ENCODE assay signal across 7 mouse cellular contexts in the genomic region with DNA sequence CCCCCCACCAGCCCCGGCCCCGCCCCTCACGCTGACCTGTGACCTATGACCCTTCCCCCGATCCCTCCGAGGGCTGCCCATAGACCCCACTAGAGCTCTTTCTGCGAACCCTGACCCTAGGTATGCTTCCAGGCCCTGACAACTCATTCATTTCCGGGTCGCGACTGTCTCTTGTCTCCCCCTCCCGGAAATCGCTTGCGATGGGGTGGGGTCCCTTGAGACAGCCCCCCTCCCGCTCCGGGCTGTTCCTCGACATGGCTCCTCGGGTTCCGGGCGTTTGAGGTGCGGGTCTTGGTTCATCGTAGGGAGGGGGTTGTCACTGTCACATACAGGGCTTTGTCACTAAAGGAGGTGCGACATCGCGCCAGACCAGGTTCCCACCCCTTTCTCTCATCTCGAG. TPM values are rescaled to one million over a fixed set of nuclear protein-coding genes. Genes with fewer than 3 reads are reported as not detected.
DNase-seq lines count a peak whose midpoint lies in the region; ATAC-seq and TF ChIP-seq lines count a peak whose summit lies in the region.

No protein-coding gene starts in this region.

- H3K4me3 ChIP-seq in ES-Bruce4 (ENCODE audit: low read depth, low read length) = peak overlapping the region; percentile 79
- H3K4me3 ChIP-seq in embryonic facial prominence, embryonic 12.5 days = peak overlapping the region; percentile 90
- peak overlapping the region; percentile 84 for H3K4me3 ChIP-seq in hindbrain, embryonic 11.5 days (ENCODE audit: low read depth, low read length)
- H3K4me3 ChIP-seq in midbrain, embryonic 11.5 days (ENCODE audit: low read depth, low read length) = peak overlapping the region; percentile 80

- TF ChIP-seq CTCF in ES-Bruce4 (IDR thresholded peaks at IDR 0.05; ENCODE audit: low read depth, low read length) = no peak

- under 1% methylated on average over 24 of the region's 24 CpGs for WGBS in embryonic facial prominence, embryonic 12.5 days
- 2% methylated on average over 24 of the region's 24 CpGs for WGBS in hindbrain, embryonic 11.5 days
- 1% methylated on average over 23 of the region's 24 CpGs for WGBS in midbrain, embryonic 11.5 days

- H3K4me1 ChIP-seq in ES-Bruce4 (ENCODE audit: control insufficient read depth, insufficient read depth, low read length) = peaks cover 2% of the 10 kb centered on the region
- peaks cover 18% of the 10 kb centered on the region for H3K4me1 ChIP-seq in embryonic facial prominence, embryonic 12.5 days
- peaks cover 6% of the 10 kb centered on the region; the same call in 1 of the 2 replicates for H3K4me1 ChIP-seq in hindbrain, embryonic 11.5 days (replicated peaks; ENCODE audit: control insufficient read depth, insufficient read depth, low read length)
- peaks cover 18% of the 10 kb centered on the region for H3K4me1 ChIP-seq in midbrain, embryonic 11.5 days (ENCODE audit: control insufficient read depth, insufficient read depth, low read length)

- peak overlapping the region; percentile 88 for H3K9ac ChIP-seq in ES-Bruce4 (ENCODE audit: low read depth, poor library complexity, severe bottlenecking)
- peak overlapping the region; percentile 85 for H3K9ac ChIP-seq in embryonic facial prominence, embryonic 12.5 days
- peak overlapping the region; percentile 75 for H3K9ac ChIP-seq in hindbrain, embryonic 11.5 days (ENCODE audit: low read depth, low read length)
- peak overlapping the region; percentile 69 for H3K9ac ChIP-seq in midbrain, embryonic 11.5 days (ENCODE audit: low read length)

- TF ChIP-seq EP300 in ES-Bruce4 (IDR thresholded peaks at IDR 0.05; ENCODE audit: insufficient read depth, low read depth, low read length) = no peak

- peak; percentile 42 for DNase-seq in 416B (ENCODE audit: low read depth)
- peak; percentile 77 for DNase-seq in hindbrain, embryonic 11.5 days (ENCODE audit: low spot score)
- DNase-seq in left cerebral cortex, postnatal 36 days (ENCODE audit: low spot score in 2 of 2) = peak; percentile 47 to 51
- peak; percentile 94 for DNase-seq in midbrain, embryonic 11.5 days (ENCODE audit: low spot score, missing footprints)
- DNase-seq in splenic B cell, adult 2 months (ENCODE audit: low read depth, low spot score) = peak; percentile 68

- TF ChIP-seq POLR2A in ES-Bruce4 (IDR thresholded peaks at IDR 0.05; ENCODE audit: insufficient read depth, low read length) = no peak

- H3K27me3 ChIP-seq in ES-Bruce4 (ENCODE audit: control insufficient read depth, insufficient read depth, low read length, poor library complexity, severe bottlenecking) = no peaks in the 10 kb centered on the region
- no peaks in the 10 kb centered on the region for H3K27me3 ChIP-seq in embryonic facial prominence, embryonic 12.5 days
- H3K27me3 ChIP-seq in hindbrain, embryonic 11.5 days (ENCODE audit: control insufficient read depth, insufficient read depth, low read length) = no peaks in the 10 kb centered on the region
- no peaks in the 10 kb centered on the region for H3K27me3 ChIP-seq in midbrain, embryonic 11.5 days (ENCODE audit: control insufficient read depth, insufficient read depth, low read length)
- H3K27me3 ChIP-seq in splenic B cell, adult 2 months (ENCODE audit: control insufficient read depth, insufficient read depth, low read length, poor library complexity, severe bottlenecking) = no peaks in the 10 kb centered on the region

- peaks cover 7% of the 10 kb centered on the region for H3K36me3 ChIP-seq in ES-Bruce4 (ENCODE audit: control insufficient read depth, insufficient read depth, low read length, poor library complexity, severe bottlenecking)
- H3K36me3 ChIP-seq in embryonic facial prominence, embryonic 12.5 days = peaks cover 38% of the 10 kb centered on the region
- H3K36me3 ChIP-seq in hindbrain, embryonic 11.5 days (ENCODE audit: control insufficient read depth, insufficient read depth, low read length) = peaks cover 4% of the 10 kb centered on the region; the same call in 1 of the 2 replicates
- H3K36me3 ChIP-seq in midbrain, embryonic 11.5 days (ENCODE audit: control insufficient read depth, insufficient read depth, low read length) = peaks cover 11% of the 10 kb centered on the region; the same call in 1 of the 2 replicates
- H3K36me3 ChIP-seq in splenic B cell, adult 2 months (ENCODE audit: control insufficient read depth, insufficient read depth, low read length, poor library complexity, severe bottlenecking) = no peaks in the 10 kb centered on the region; the same call in none of the 2 replicates

- ATAC-seq in embryonic facial prominence, embryonic 12.5 days (ENCODE audit: insufficient number of reproducible peaks, insufficient read depth, low FRiP score, low TSS enrichment) = peak; percentile 6; the same call in 1 of the 2 replicates
- peak; percentile 35 for ATAC-seq in hindbrain, embryonic 11.5 days (ENCODE audit: low FRiP score)
- ATAC-seq in midbrain, embryonic 11.5 days (ENCODE audit: low FRiP score) = peak; percentile 41

- H3K27ac ChIP-seq in ES-Bruce4 (ENCODE audit: insufficient read depth, low read length) = no peak overlapping the region
- H3K27ac ChIP-seq in embryonic facial prominence, embryonic 12.5 days = peak overlapping the region; percentile 67
- H3K27ac ChIP-seq in hindbrain, embryonic 11.5 days (ENCODE audit: low read depth, low read length) = peak overlapping the region; percentile 71
- peak overlapping the region; percentile 37; the same call in 1 of the 2 replicates for H3K27ac ChIP-seq in midbrain, embryonic 11.5 days (ENCODE audit: low read depth, low read length)

- intact Hi-C loops in left cerebral cortex, postnatal 36 days (cut with DNase I) = no loop called here

- H3K9me3 ChIP-seq in ES-Bruce4 (replicated peaks; ENCODE audit: control insufficient read depth, insufficient read depth, low read length, poor library complexity, severe bottlenecking) = no peaks in the 10 kb centered on the region
- H3K9me3 ChIP-seq in embryonic facial prominence, embryonic 12.5 days = no peaks in the 10 kb centered on the region
- no peaks in the 10 kb centered on the region for H3K9me3 ChIP-seq in hindbrain, embryonic 11.5 days (ENCODE audit: control insufficient read depth, low read length)
- no peaks in the 10 kb centered on the region for H3K9me3 ChIP-seq in midbrain, embryonic 11.5 days (ENCODE audit: control insufficient read depth, low read length)

- peak overlapping the region; percentile 88 for H3K4me2 ChIP-seq in embryonic facial prominence, embryonic 12.5 days (replicated peaks)
- H3K4me2 ChIP-seq in hindbrain, embryonic 11.5 days (replicated peaks; ENCODE audit: low read depth, low read length) = peak overlapping the region; percentile 63
- H3K4me2 ChIP-seq in midbrain, embryonic 11.5 days = peak overlapping the region; percentile 90

RNA-seq across cellular contexts. Expression of gene Dda1, which starts 0.4 kb away (rescaled TPM):
- 37.5 and 38.2 TPM in 2 replicates for polyA plus RNA-seq in ES-Bruce4 (2011; ENCODE audit: insufficient read depth, insufficient read length, low read depth, missing spikeins)
- 108 and 117 TPM in 2 replicates for polyA plus RNA-seq in embryonic facial prominence, embryonic 12.5 days (2016; fragmentation: Nextera tagmentation; extraction: Ambion mirVana)
- polyA plus RNA-seq in hindbrain, embryonic 11.5 days (2014; fragmentation: Nextera tagmentation; extraction: Ambion mirVana) = 143 and 155 TPM in 2 replicates
- 10 to 100 TPM; 70.7 to 78.7 TPM for total RNA-seq in left cerebral cortex, postnatal 36 days (2021)
- 128 and 129 TPM in 2 replicates for polyA plus RNA-seq in midbrain, embryonic 11.5 days (2014; fragmentation: Nextera tagmentation; extraction: Ambion mirVana)

RNA-seq across cellular contexts. Expression of gene Mrpl34, which starts 4.7 kb away (rescaled TPM):
- polyA plus RNA-seq in ES-Bruce4 (2011; ENCODE audit: insufficient read depth, insufficient read length, low read depth, missing spikeins) = 68.1 and 77.0 TPM in 2 replicates
- 169 TPM in 2 replicates for polyA plus RNA-seq in embryonic facial prominence, embryonic 12.5 days (2016; fragmentation: Nextera tagmentation; extraction: Ambion mirVana)
- polyA plus RNA-seq in hindbrain, embryonic 11.5 days (2014; fragmentation: Nextera tagmentation; extraction: Ambion mirVana) = 231 and 239 TPM in 2 replicates
- total RNA-seq in left cerebral cortex, postnatal 36 days (2021) = 10 to 100 TPM; 47.3 to 68.9 TPM
- 249 and 251 TPM in 2 replicates for polyA plus RNA-seq in midbrain, embryonic 11.5 days (2014; fragmentation: Nextera tagmentation; extraction: Ambion mirVana)

RNA-seq across cellular contexts. Expression of gene Abhd8, which starts 6.0 kb away (rescaled TPM):
- polyA plus RNA-seq in ES-Bruce4 (2011; ENCODE audit: insufficient read depth, insufficient read length, low read depth, missing spikeins) = 10.1 and 13.7 TPM in 2 replicates
- polyA plus RNA-seq in embryonic facial prominence, embryonic 12.5 days (2016; fragmentation: Nextera tagmentation; extraction: Ambion mirVana) = 89.4 and 92.7 TPM in 2 replicates
- polyA plus RNA-seq in hindbrain, embryonic 11.5 days (2014; fragmentation: Nextera tagmentation; extraction: Ambion mirVana) = 38.5 and 40.0 TPM in 2 replicates
- total RNA-seq in left cerebral cortex, postnatal 36 days (2021) = 100 to 1,000 TPM; 303 to 342 TPM
- 36.4 and 42.2 TPM in 2 replicates for polyA plus RNA-seq in midbrain, embryonic 11.5 days (2014; fragmentation: Nextera tagmentation; extraction: Ambion mirVana)

RNA-seq across cellular contexts. Expression of gene Ano8, which starts 16.4 kb away (rescaled TPM):
- 7.0 and 7.1 TPM in 2 replicates for polyA plus RNA-seq in ES-Bruce4 (2011; ENCODE audit: insufficient read depth, insufficient read length, low read depth, missing spikeins)
- 9.6 and 10.7 TPM in 2 replicates for polyA plus RNA-seq in embryonic facial prominence, embryonic 12.5 days (2016; fragmentation: Nextera tagmentation; extraction: Ambion mirVana)
- polyA plus RNA-seq in hindbrain, embryonic 11.5 days (2014; fragmentation: Nextera tagmentation; extraction: Ambion mirVana) = 5.1 and 5.8 TPM in 2 replicates
- 10 to 100 TPM; 59.3 to 62.2 TPM for total RNA-seq in left cerebral cortex, postnatal 36 days (2021)
- polyA plus RNA-seq in midbrain, embryonic 11.5 days (2014; fragmentation: Nextera tagmentation; extraction: Ambion mirVana) = 4.0 and 4.7 TPM in 2 replicates

RNA-seq across cellular contexts. Expression of gene Gtpbp3, which starts 18.5 kb away (rescaled TPM):
- polyA plus RNA-seq in ES-Bruce4 (2011; ENCODE audit: insufficient read depth, insufficient read length, low read depth, missing spikeins) = 14.8 and 16.3 TPM in 2 replicates
- polyA plus RNA-seq in embryonic facial prominence, embryonic 12.5 days (2016; fragmentation: Nextera tagmentation; extraction: Ambion mirVana) = 23.0 and 25.0 TPM in 2 replicates
- 3.7 and 3.8 TPM in 2 replicates for polyA plus RNA-seq in hindbrain, embryonic 11.5 days (2014; fragmentation: Nextera tagmentation; extraction: Ambion mirVana)
- total RNA-seq in left cerebral cortex, postnatal 36 days (2021) = 10 to 100 TPM; 34.2 to 36.0 TPM
- 4.0 and 4.6 TPM in 2 replicates for polyA plus RNA-seq in midbrain, embryonic 11.5 days (2014; fragmentation: Nextera tagmentation; extraction: Ambion mirVana)

Comparison
In these comparisons a context has a peak if more than half of its experiments do, and no peak if none do; other contexts are left out.
1. DNase-seq: peak in every context shown above with its lines; median percentile 94 in midbrain, embryonic 11.5 days; 77 in hindbrain, embryonic 11.5 days; 68 in splenic B cell, adult 2 months; 49 in left cerebral cortex, postnatal 36 days; 42 in 416B.